Mouse (Mus musculus) embryonic stem cell, embryonic (primary cell): ENCODE data around the gene Cela3b.

ENCODE experiments used
- CTCF ChIA-PET, 4 experiments: fragments of 300-600 bp in 2 of 4; fragments of 350-600 bp in 2 of 4; sonication (Branson Sonifier 250); formaldehyde crosslinking; loops; one replicate each; lab custom pipeline; 2022; ENCODE audit warnings: inconsistent platforms in 2 of 4; lab: Charles Lee
- POLR2A ChIA-PET, 4 experiments: fragments of 300-600 bp in 2 of 4; fragments of 350-600 bp in 2 of 4; sonication (Branson Sonifier 250); formaldehyde crosslinking; loops; one replicate each; lab custom pipeline; 2022; ENCODE audit warnings: antibody characterized with exemption in 4 of 4, inconsistent platforms in 1 of 4; lab: Charles Lee

Gene Cela3b

DNA sequence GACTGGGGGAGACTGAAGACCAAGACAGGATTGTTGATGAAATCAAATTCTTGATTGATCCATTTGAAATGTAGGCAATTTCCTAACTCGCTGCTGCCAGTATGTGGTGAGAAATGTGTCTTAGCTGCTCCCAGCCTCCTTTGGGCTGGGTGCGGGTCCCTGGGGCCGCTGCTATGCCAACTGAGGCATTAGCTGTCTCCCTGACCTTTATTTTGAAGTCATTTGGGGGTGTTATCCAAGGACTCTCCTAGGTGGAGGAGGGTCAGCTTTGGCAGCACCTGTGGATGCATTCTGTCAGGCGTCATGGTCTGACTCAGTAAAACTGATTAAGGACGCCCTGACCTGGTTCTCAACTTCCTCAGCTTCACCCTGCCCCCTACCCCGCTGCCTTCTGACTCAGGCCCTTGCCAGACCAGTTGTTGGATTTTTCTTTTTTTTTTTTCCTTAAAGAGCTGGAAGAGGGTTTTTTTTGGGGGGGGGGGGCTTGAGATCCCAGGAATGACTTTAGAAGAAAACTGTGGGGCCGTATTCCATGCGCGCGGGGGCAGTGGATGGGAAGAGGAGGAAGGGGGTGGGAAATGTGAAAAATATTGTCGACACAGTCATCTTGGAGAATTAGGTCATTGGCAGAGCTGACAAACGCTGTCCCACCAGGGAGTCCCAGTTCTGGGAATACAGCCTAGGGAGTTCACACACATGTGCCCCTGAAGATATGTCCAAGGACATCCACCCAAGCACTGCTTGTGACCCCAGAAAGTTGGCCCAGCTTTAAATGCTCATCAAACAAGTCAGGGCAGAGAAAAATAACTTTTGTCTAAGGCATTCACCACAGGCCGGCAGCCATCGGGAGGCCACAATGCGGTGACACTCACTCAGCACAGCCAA, 33.5 kb downstream of the Cela3b start:
- CTCF ChIA-PET, result interaction anchor here (0.6 to 0.7 kb wide), 6 partner anchors 17 to 549 kb away, joined by 3 to 5 read pairs (median 4); no protein-coding TSS in a partner anchor
- POLR2A ChIA-PET, result interaction anchor here in 3 of 4 experiments (0.6 to 1.6 kb wide), 10 partner anchors 9 to 672 kb away, joined by 3 to 7 read pairs (median 4); no protein-coding TSS in a partner anchor

DNA sequence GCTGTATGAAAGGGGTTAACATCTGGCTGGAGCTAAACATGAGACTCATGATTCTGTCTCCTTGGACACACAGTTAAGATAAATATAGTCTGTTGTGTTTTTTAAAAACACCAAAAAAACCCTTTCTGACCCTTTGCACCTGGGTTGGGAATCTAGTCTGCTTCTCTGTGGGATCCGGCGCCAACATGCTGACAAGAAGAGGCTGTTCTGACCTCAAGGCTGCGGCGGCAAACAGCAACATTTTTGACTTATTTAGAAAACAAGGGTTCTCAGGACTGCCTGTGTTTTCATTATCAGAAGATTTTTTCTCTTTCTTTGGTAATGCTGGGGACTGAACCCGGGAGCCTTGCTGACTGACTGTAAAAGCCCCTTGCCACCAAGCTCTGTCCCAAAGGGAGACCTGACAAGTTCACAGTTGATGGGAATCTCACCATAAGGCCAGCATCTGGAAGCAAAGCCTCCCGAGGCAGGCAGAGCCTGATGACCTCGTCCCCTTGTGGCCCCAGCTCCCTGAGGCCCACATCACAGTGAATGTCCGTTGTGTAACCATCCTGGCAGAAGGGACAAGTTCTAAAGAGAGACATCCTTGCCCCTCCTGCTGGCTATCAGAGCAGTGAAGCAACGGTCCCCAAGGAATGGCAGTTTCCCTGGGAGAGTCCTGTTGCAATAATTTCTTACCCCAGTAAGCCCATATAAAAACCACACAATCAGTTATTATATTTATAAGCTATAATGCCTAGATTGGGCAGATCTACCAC, 36.8 kb downstream of the Cela3b start:
- ChIA-PET POLR2A (interaction anchor here in 1 of 4 experiments (1.4 to 1.7 kb wide), 2 partner anchors 15 to 42 kb away, joined by 3 to 4 read pairs; no protein-coding TSS in a partner anchor), CTCF (interaction anchor here in 2 of 4 experiments (1.2 to 2.3 kb wide), 4 partner anchors 50 to 106 kb away, joined by 3 to 5 read pairs (median 4); no protein-coding TSS in a partner anchor)

DNA sequence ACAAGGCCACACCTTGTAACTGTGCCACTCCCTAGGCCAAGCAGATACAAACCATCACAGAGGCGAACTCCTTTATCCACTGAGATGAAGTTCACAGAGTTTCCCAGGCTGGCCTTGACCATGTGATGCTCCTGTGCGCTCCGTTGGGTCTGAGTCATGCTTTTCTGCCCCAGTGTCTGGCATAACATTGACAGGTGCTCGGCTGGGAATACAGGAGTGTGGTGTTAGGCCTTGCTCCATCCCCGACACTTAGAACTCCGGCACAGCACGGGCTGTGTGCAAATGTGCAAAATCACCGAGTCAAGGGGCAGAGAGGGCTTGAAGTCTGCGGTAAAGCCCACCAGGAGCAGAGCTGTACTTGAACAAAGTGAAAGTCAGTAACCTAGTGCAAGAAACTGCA, 37.5 kb downstream of the Cela3b start:
- POLR2A ChIA-PET, result interaction anchor here in 1 of 4 experiments (0.7 to 1.7 kb wide), 2 partner anchors 41 to 51 kb away, joined by 3 read pairs; no protein-coding TSS in a partner anchor

DNA sequence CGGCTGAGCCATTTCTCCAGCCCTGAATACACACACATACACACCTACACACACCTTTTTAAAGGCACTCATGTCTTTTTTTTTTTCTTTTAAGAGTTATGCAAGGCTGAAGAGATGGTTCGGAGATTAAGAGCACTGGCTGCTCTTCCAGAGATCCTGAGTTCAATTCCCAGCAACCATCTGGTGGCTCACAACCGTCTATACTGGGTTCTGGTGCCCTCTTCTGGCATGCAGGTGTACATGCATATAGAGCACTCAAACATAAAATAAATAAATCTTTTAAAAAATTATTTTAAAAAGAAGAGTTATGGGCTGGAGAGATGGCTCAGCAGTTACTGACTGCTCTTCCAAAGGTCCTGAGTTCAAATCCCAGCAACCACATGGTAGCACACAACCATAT, 39.1 kb downstream of the Cela3b start:
- ChIA-PET POLR2A (no interaction called here), CTCF (interaction anchor here in 1 of 4 experiments (0.6 kb wide), 1 partner anchor 16 kb away, joined by 3 read pairs; no protein-coding TSS in a partner anchor)

More for the DNA sequence above, 37.5 kb downstream of the Cela3b start:
- CTCF ChIA-PET, result interaction anchor here in 3 of 4 experiments (0.6 to 2.3 kb wide), 8 partner anchors 48 to 339 kb away, joined by 3 to 5 read pairs (median 3); no protein-coding TSS in a partner anchor

DNA sequence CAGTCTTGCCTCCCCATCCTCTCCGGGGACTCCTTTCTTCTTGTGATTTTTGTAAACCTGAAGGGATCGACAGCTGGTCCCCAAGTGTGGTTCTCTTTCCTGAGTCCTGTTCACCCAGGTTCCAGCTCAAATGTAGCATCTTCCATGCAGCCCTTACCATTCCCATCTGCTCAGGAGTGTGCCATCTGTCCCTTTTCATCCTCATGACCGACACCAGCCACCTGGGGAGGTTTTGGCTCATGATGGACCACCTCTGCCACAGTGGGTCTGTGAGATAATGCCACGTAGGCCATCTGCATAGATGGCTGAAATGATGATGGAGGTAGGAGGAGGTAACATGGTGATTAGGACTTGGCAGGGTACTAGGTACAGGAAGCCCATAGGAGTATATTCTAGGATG, 40.1 kb downstream of the Cela3b start:
- ChIA-PET CTCF (no interaction called here), POLR2A (no interaction called here)

DNA sequence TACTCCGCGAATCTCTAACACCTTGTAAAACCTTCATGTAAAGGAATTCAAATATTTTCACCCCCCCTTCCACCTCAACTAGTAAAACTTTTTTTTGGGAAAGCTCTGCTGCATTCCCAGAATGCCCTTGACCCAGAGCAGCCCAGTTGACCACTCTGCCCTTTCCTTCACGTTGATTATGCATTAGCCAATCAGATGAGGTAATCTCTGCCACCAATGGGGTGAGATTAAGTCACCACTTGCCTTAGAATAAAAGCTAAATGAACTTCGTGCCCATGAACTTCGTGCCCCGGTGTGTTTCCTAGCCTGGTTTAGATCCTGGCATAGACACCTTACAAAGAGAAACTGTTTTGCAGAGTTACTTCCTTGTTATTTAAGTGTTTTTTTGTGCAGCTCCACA, 41.4 kb downstream of the Cela3b start:
- CTCF ChIA-PET, result interaction anchor here in 3 of 4 experiments (0.6 to 1.6 kb wide), 5 partner anchors 75 to 912 kb away, joined by 3 to 6 read pairs (median 4); no protein-coding TSS in a partner anchor

DNA sequence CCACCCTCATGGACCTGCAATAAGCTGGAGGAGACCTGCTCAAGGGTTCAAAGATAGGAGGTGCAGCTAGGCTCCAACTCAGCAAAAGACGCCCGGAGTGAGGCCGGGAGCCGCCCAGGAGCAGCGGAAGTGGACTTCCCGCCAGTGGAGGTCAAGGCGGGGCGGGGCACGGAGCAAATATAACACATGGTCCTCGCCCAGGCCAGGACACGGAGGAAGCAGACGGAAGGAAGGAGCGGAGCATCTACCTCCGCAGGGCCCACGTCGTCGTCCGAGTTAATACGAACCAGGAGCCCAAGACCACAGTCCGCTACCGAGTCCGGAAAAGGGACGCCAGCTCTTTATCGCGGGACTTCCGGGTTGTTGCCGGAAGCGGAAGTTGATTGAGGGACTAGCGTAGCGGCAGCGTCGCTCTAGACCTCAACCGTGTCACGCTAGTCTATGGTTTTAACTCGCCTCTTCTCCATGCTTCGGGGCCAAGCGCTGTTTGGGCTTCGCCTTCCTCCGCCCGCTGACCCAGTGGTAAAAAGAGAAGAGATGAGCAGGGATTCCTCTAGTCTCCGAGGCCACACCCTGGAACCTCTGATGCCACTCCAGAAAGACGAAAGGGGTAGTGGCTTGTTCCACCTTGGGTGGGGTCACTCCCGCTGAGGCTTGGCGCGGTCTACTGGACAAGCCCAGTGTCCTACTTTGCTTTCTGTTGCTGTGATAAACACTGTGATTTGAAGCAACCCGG, 42.1 kb downstream of the Cela3b start:
- POLR2A ChIA-PET, result interaction anchor here (0.6 to 2.5 kb wide), 35 partner anchors 8 to 413 kb away, joined by 3 to 27 read pairs (median 4); partner anchors contain the start of gene Usp48 (in 1 of the 4)
- CTCF ChIA-PET, result interaction anchor here in 3 of 4 experiments (0.6 to 1.6 kb wide), 7 partner anchors 11 to 588 kb away, joined by 3 to 6 read pairs (median 4); no protein-coding TSS in a partner anchor

More for the DNA sequence above, 41.4 kb downstream of the Cela3b start:
- POLR2A ChIA-PET, result interaction anchor here in 3 of 4 experiments (0.5 to 2.5 kb wide), 22 partner anchors 9 to 331 kb away, joined by 3 to 27 read pairs (median 5); partner anchors contain the start of gene Usp48 (in 1 of the 3)

DNA sequence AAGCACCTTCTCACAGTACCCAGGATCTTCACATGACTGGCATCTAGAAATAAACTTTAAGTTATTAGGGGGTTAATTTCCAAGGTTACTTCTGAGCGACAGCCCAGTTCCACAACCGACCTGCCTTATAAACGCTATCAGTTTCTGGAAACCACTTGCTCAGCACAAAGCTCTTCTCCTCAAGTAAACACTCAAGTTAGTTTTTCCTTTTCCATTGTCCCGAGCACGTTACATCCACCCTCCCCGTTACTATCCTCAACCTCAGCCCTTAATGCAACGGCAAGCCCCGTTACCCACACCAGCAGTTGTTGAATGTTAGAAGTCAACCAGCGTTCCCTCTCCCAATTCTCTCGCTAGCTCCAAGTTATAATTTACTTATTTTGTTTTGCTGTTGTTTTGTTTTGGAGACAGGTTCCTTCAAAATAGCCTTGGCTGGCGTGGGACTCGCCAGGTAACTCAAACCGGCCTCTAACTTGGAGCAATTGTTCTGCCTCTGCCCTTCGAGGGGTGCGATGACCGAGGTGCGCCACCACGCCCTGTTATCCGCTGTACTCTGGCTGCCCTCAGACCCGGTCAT, 42.8 kb downstream of the Cela3b start:
- ChIA-PET CTCF (interaction anchor here in 1 of 4 experiments (0.7 to 1.6 kb wide), 5 partner anchors 10 to 79 kb away, joined by 3 to 5 read pairs (median 4); no protein-coding TSS in a partner anchor), POLR2A (interaction anchor here (0.6 to 2.5 kb wide), 31 partner anchors 8 to 414 kb away, joined by 3 to 27 read pairs (median 4); partner anchors contain the start of gene Usp48 (in 1 of the 4))

DNA sequence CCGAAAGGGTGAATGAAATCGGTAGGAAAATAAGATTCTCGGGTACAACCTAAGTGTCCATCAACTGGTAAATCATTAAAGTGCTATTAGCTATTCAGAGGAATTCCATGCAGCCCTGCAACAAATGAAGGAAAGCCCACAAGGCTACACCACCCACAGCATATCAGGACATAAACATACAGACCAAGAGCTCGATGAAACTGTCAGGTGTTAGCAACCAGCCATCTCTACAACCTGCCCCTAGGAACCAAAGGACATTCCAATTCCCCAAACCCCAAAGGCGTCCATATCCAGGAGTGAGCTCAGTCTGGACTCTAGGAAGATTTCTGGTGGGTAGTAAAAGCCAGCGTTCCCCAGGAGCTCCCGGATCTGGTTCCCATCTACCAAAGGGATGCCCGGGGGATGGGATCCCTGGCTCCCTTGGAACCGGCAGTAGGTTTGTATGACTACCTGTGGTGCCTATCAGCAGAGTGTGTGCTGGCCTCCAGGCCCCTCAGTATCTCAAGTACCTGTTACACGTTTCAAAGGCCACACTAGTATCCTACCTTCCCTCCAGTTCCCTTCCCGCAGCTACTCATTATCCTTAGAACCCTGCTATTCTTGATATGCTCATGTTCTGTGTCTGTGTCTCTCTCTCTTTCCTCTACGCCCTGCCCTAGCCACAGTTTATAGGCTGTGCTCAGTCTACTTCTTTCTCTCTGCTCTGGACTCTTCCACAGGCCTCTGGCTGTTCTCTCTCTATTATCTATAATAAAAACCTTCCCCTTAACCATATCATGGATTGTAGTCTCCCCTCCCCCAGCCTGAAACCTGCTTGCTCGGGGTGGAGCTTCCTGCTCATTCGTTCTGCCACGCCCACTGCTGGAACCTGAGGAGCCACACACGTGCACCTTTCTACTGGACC, 49.4 kb downstream of the Cela3b start:
- POLR2A ChIA-PET, result interaction anchor here in 2 of 4 experiments (0.5 to 2.1 kb wide), 8 partner anchors 7 to 81 kb away, joined by 3 to 16 read pairs (median 4); no protein-coding TSS in a partner anchor
- CTCF ChIA-PET, result interaction anchor here in 3 of 4 experiments (0.6 to 1.1 kb wide), 4 partner anchors 14 to 138 kb away, joined by 3 to 5 read pairs (median 4); no protein-coding TSS in a partner anchor

DNA sequence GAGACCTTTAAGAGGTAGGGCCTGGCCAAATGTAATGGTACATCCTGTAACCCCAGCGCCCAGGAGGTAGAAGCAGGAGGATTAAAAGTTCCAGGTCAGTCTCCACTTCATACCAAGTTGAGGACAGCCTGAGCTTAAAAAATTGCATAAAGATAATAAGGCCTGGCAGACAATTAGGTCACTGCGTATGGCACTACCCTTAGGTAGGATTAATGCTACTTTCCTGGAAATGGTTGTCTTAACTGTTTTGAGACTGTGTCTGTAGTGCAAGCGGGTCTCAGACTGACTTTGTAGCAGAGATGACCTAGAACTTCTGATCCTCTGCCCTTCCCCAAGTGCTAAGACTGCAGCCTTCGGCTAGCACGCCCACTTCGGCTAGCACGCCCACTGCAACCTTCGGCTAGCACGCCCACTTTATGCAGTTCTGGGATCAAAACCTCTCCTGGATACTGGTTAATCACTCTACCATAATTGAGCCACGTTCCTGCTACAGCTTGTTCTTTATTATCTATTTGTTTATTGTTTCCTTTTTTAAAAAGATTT, 50.6 kb downstream of the Cela3b start:
- ChIA-PET POLR2A (interaction anchor here (0.5 to 2.2 kb wide), 12 partner anchors 8 to 507 kb away, joined by 3 to 16 read pairs (median 4); partner anchors contain the start of gene Cdc42 (in 1 of the 4)), CTCF (interaction anchor here in 2 of 4 experiments (0.7 to 1.1 kb wide), 4 partner anchors 19 to 398 kb away, joined by 3 to 10 read pairs (median 4); no protein-coding TSS in a partner anchor)

DNA sequence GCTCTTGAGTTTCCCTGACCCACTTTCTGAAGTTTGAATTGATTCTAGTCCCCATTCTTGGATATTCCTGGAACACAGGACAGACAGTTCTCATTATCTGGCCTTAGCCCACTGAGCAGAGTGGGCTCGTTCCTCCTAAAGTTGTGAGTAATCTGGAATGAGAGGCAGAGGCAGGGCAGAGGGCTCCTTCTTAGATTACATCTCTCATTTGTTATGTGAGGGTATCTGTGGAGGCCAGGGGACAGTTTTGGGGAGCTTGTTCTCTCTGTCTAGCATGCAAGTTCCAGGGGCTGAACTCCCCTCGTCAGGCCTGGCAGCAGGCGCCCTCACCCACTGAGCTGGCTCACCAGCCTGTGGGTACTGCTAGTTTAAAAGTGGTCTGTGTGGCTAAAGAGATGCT, 51.3 kb downstream of the Cela3b start:
- CTCF ChIA-PET, result interaction anchor here in 2 of 4 experiments (0.6 to 1.0 kb wide), 3 partner anchors 18 to 71 kb away, joined by 3 to 4 read pairs (median 4); partner anchors contain the start of gene Cdc42 (in 1 of the 2)
- POLR2A ChIA-PET, result interaction anchor here in 3 of 4 experiments (0.5 to 2.2 kb wide), 9 partner anchors 9 to 759 kb away, joined by 3 to 16 read pairs (median 4); partner anchors contain the start of gene Cdc42 (in 1 of the 3)

DNA sequence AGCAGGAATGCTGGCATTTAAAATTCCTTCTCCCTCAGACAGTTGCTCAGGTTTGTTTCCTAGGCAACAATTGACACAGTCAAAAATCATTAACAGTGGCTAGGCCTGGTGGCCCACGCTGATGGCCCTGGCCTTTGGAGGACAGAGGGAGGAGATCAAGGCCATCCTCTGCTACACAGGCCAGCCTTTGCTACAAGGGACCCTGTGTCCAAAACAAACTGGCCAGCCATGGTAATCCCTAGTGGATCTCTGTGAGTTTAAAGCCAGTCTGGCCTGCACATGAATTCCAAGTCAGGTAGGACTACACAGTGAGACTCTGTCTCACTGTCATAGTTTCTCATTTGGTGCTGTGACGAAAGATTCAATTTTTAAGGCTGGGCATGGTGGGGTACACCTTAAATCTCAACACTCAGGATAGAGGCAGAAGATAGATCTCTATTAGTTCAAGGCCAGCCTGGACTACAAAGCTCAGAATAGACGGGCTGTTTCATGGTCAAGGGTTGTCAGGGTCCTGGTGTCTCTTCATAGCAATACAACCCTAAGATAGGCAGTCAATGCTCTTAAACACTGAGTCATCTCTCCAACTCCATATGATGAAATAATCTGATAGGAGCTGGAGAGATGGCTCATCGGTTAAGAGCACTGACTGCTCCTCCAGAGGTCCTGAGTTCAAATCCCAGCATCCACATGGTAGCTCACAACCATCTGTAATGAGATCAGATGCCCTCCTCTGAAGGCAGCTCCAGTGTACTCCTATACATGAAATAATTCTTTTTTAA, 52.6 kb downstream of the Cela3b start:
- POLR2A ChIA-PET, result interaction anchor here in 2 of 4 experiments (1.1 to 2.3 kb wide), 4 partner anchors 7 to 101 kb away, joined by 3 to 11 read pairs (median 6); no protein-coding TSS in a partner anchor

DNA sequence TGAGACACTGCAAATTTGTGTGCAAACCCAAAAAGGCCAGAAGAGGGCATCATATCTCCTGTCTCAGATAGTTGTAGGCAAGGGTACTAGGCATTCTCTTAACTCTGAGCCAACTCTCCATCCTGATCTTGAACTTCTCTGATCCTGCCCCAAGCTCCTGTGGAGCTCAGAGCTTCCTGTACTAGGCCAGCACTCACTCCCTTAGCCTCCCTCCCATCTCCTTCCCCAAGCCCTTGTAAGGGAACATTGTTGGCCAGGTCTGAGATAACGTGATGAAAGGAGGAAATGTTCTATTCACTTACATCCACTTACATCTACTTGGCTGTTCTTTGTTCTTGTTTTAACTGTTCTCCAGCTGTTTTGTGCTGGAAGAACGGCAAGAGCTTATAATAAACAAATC, 53.6 kb downstream of the Cela3b start:
- CTCF ChIA-PET, result interaction anchor here in 2 of 4 experiments (0.6 to 0.7 kb wide), 2 partner anchors 13 to 15 kb away, joined by 3 read pairs; no protein-coding TSS in a partner anchor
- POLR2A ChIA-PET, result interaction anchor here in 3 of 4 experiments (0.7 to 2.3 kb wide), 3 partner anchors 11 to 119 kb away, joined by 4 to 11 read pairs (median 5); no protein-coding TSS in a partner anchor

More for the DNA sequence above, 52.6 kb downstream of the Cela3b start:
- CTCF ChIA-PET, result interaction anchor here in 1 of 4 experiments (1.0 kb wide), 1 partner anchor 10 kb away, joined by 3 read pairs; no protein-coding TSS in a partner anchor
